Mouse (Mus musculus): Measurements from ENCODE around the gene Pkig.

GRCm38 (mm10) chr2:163662698-163663221 is 4.6 kb downstream of the Pkig start:
- TF ChIP-seq CTCF (IDR thresholded peaks at IDR 0.05; ENCODE audit: borderline replicate concordance, extremely low read depth, insufficient read depth, insufficient read length) (no peak), POLR2A (IDR thresholded peaks at IDR 0.05; ENCODE audit: borderline replicate concordance, extremely low read depth, insufficient read depth, insufficient read length, poor library complexity, severe bottlenecking) (no peak)
